Mouse (Mus musculus) neutrophil, adult 5-6 weeks (primary cell): ENCODE measurements around the gene Selenbp1. TPM values are rescaled to one million over a fixed set of nuclear protein-coding genes. Genes with fewer than 3 reads are reported as not detected.
A peak's percentile ranks its signal among the peaks of the same experiment; 100 is the strongest.

ENCODE experiments used
- ATAC-seq: fragments of 151-379, 151-347 bp; 2 replicates; pipeline ENCODE4 v1.8.0; 2017; ENCODE audit warnings: mild to moderate bottlenecking, moderate TSS enrichment; ENCODE audit not compliant: insufficient number of reproducible peaks, poor library complexity, low FRiP score, severe bottlenecking; ENCODE audit errors: extremely low read depth
- total RNA-seq: library from RNA; stranded (forward); fragments of 200-1000 nt; gene quantifications from 2 replicates; pipeline ENCODE4 v1.2.3, GENCODE M21; 2017

Gene Selenbp1
- total RNA-seq, 1 experiment from 2014 or later, result 1.7 TPM

- no peak for ATAC-seq
Observed at GRCm38 (mm10) chr3:94960322-94960721, 27.5 kb downstream of the Selenbp1 start.

- no peak for ATAC-seq
Observed at GRCm38 (mm10) chr3:94964989-94965388, 32.1 kb downstream of the Selenbp1 start.

- peak; percentile 69; the same call in 1 of the 2 replicates for ATAC-seq
Observed at GRCm38 (mm10) chr3:94965878-94966277, 33.0 kb downstream of the Selenbp1 start.

- ATAC-seq, result no peak
Observed at GRCm38 (mm10) chr3:94972552-94972951, 39.7 kb downstream of the Selenbp1 start.

GRCm38 (mm10) chr3:94973620-94974019 is 40.8 kb downstream of the Selenbp1 start:
- ATAC-seq, result no peak

GRCm38 (mm10) chr3:94974026-94974527 is 41.2 kb downstream of the Selenbp1 start:
- no peak for ATAC-seq

GRCm38 (mm10) chr3:94974528-94975422 is 41.9 kb downstream of the Selenbp1 start, which contains the start of gene Pi4kb:
TSS of gene Pi4kb (plus strand) at chr3:94974731.
- peak; percentile 91 for ATAC-seq

- ATAC-seq, result no peak
Observed at GRCm38 (mm10) chr3:94984312-94984711, 51.5 kb downstream of the Selenbp1 start.

GRCm38 (mm10) chr3:94985513-94985912 is 52.7 kb downstream of the Selenbp1 start:
- no peak for ATAC-seq

GRCm38 (mm10) chr3:94987578-94987977 is 54.7 kb downstream of the Selenbp1 start:
- no peak for ATAC-seq

- no peak for ATAC-seq
Observed at GRCm38 (mm10) chr3:94989159-94989761, 56.4 kb downstream of the Selenbp1 start.

Other genes with a start within 250 kb of the Selenbp1 start
- gene Selenbp2, start 239.5 kb upstream of the Selenbp1 start, total RNA-seq, result not detected in 2 replicates
- not detected in 2 replicates for gene Cgn, start 146.6 kb upstream of the Selenbp1 start, total RNA-seq
- gene Pogz, start 95.5 kb upstream of the Selenbp1 start, total RNA-seq, result 32.0 and 35.3 TPM in 2 replicates
- 98.0 and 111 TPM in 2 replicates for gene Psmb4, start 46.1 kb upstream of the Selenbp1 start, total RNA-seq
- gene Rfx5, start 21.0 kb downstream of the Selenbp1 start, total RNA-seq, result 38.9 and 44.0 TPM in 2 replicates
- gene Pi4kb, start 41.7 kb downstream of the Selenbp1 start, total RNA-seq, result 40.3 and 42.2 TPM in 2 replicates
- 22.7 and 34.4 TPM in 2 replicates for gene Zfp687, start 82.4 kb downstream of the Selenbp1 start, total RNA-seq
- 163 and 195 TPM in 2 replicates for gene Psmd4, start 109.6 kb downstream of the Selenbp1 start, total RNA-seq
- gene Pip5k1a, start 173.9 kb downstream of the Selenbp1 start, total RNA-seq, result 26.8 and 30.8 TPM in 2 replicates
- gene Vps72, start 178.0 kb downstream of the Selenbp1 start, total RNA-seq, result 63.9 and 79.4 TPM in 2 replicates
- 0.49 and 1.7 TPM in 2 replicates for gene Tmod4, start 191.4 kb downstream of the Selenbp1 start, total RNA-seq
- 111 and 146 TPM in 2 replicates for gene Scnm1, start 201.0 kb downstream of the Selenbp1 start, total RNA-seq
- 11.4 and 12.3 TPM in 2 replicates for gene Lysmd1, start 201.0 kb downstream of the Selenbp1 start, total RNA-seq
- gene Tnfaip8l2, start 209.3 kb downstream of the Selenbp1 start, total RNA-seq, result 120 and 124 TPM in 2 replicates
- gene Sema6c, start 227.4 kb downstream of the Selenbp1 start, total RNA-seq, result 0.49 TPM in 1 of 2 replicates, not detected in the other